Mouse (Mus musculus) megakaryocyte, adult 5-6 weeks (primary cell): Measurements from ENCODE around the gene Gm12845. TPM values are rescaled to one million over a fixed set of nuclear protein-coding genes. Genes with fewer than 3 reads are reported as not detected.

Source experiments
- total RNA-seq, 2 experiments: library from RNA; stranded (forward) in 1 of 2; stranded (reverse) in 1 of 2; fragments of 153-499, 151-499 nt in 1 of 2; fragments of 221-1000, 200-1000 nt in 1 of 2; gene quantifications; 2 replicates each; pipeline versions ENCODE4 v1.2.3 to v1.2.4; 2015 to 2017

Gm12845 gene
- total RNA-seq, 2 experiments from 2014 or later = not detected

Other genes with a start within 250 kb of the Gm12845 start
- gene Rnf220, start 227.4 kb upstream of the Gm12845 start, total RNA-seq (2015) = 38.7 and 40.6 TPM in 2 replicates
- 76.7 and 84.3 TPM in 2 replicates for gene Rnf220, start 227.4 kb upstream of the Gm12845 start, total RNA-seq (2017)
- 36.8 and 39.7 TPM in 2 replicates for gene Eri3, start 174.0 kb upstream of the Gm12845 start, total RNA-seq (2015)
- 12.9 and 13.3 TPM in 2 replicates for gene Eri3, start 174.0 kb upstream of the Gm12845 start, total RNA-seq (2017)
- 9.6 and 11.3 TPM in 2 replicates for gene Dmap1, start 42.1 kb upstream of the Gm12845 start, total RNA-seq (2015)
- 14.7 and 18.1 TPM in 2 replicates for gene Dmap1, start 42.1 kb upstream of the Gm12845 start, total RNA-seq (2017)
- not detected in 2 replicates for gene Klf17, start 41.2 kb downstream of the Gm12845 start, total RNA-seq (2015)
- not detected in 2 replicates for gene Klf17, start 41.2 kb downstream of the Gm12845 start, total RNA-seq (2017)
- 0.76 and 2.6 TPM in 2 replicates for gene Slc6a9, start 110.1 kb downstream of the Gm12845 start, total RNA-seq (2015)
- gene Slc6a9, start 110.1 kb downstream of the Gm12845 start, total RNA-seq (2017) = 1.9 and 6.1 TPM in 2 replicates
- gene Ccdc24, start 148.1 kb downstream of the Gm12845 start, total RNA-seq (2015) = not detected in 2 replicates
- not detected in 2 replicates for gene Ccdc24, start 148.1 kb downstream of the Gm12845 start, total RNA-seq (2017)
- not detected in 2 replicates for gene B4galt2, start 159.1 kb downstream of the Gm12845 start, total RNA-seq (2015)
- 0.61 TPM in 1 of 2 replicates, not detected in the other for gene B4galt2, start 159.1 kb downstream of the Gm12845 start, total RNA-seq (2017)
- gene Atp6v0b, start 162.9 kb downstream of the Gm12845 start, total RNA-seq (2015) = 482 and 584 TPM in 2 replicates
- gene Atp6v0b, start 162.9 kb downstream of the Gm12845 start, total RNA-seq (2017) = 229 and 245 TPM in 2 replicates
- gene Dph2, start 167.6 kb downstream of the Gm12845 start, total RNA-seq (2015) = 5.2 and 6.5 TPM in 2 replicates
- 4.1 and 4.3 TPM in 2 replicates for gene Dph2, start 167.6 kb downstream of the Gm12845 start, total RNA-seq (2017)
- gene Ipo13, start 190.6 kb downstream of the Gm12845 start, total RNA-seq (2015) = 15.5 and 17.0 TPM in 2 replicates
- gene Ipo13, start 190.6 kb downstream of the Gm12845 start, total RNA-seq (2017) = 8.7 and 11.2 TPM in 2 replicates
- not detected in 2 replicates for gene Artn, start 205.4 kb downstream of the Gm12845 start, total RNA-seq (2015)
- not detected in 2 replicates for gene Artn, start 205.4 kb downstream of the Gm12845 start, total RNA-seq (2017)